Mouse (Mus musculus) c-Kit-negative CD71-positive TER-119-positive erythroid progenitor cells, embryonic 14.5 days (primary cell): Measurements from ENCODE around the gene Adssl1.

ENCODE experiments used
- DNase-seq: peaks from one replicate; pipeline ENCODE4 v3.0.0-alpha.2; 2013; ENCODE audit warnings: low read depth, low spot score

The Adssl1 gene

DNA sequence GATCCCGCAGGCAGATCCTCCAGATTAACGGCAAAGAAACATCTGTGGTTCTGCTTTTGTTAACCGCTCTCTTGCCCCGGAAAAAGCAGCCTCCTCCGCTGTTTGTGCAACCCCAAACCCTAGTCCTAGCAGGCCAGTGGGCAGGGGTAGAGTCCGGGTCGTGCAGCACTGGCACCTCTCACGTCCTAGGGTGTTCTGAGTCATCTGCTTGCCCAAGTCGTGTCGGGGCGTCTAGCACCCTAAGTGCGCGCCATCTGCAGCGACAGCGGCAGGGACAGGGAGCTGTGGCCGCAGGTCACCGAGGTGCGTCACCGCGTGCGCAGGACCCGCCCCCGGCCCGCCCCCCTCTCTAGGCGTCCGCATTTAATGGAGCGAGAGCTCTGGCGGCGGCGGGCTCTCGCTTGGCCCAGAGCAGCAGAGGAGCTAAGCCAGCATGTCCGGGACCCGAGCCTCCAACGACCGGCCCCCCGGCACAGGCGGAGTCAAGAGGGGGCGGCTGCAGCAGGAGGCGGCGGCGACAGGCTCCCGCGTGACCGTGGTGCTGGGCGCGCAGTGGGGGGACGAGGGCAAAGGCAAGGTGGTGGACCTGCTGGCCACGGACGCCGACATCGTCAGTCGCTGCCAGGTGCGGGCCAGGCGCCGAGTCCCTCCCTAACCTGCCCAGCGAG is at the start of gene Adssl1:
TSS of gene Adssl1 (plus strand) at position 360 of the 668 bp plus-strand sequence.
- DNase-seq: no peak

DNA sequence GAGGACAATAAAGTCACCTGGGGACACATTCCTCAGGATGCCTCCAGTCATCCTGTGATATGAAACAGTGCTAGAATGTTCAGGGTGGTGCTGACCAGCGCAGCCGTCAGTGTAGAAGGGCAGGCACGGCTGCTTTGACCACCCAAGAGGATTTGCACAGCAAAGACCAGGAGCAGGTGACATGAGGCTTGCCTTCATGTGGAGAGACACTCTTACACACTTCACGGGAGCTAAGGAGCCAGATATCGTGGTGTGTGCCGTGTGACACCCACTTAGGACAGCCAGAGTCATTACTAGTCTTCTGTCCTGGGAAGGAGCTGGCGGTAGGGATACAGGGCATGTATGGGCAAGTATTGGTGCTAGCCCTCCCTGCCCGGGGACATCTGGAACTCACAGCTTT is 49.7 kb upstream of the Adssl1 start:
- DNase-seq: no peak

DNA sequence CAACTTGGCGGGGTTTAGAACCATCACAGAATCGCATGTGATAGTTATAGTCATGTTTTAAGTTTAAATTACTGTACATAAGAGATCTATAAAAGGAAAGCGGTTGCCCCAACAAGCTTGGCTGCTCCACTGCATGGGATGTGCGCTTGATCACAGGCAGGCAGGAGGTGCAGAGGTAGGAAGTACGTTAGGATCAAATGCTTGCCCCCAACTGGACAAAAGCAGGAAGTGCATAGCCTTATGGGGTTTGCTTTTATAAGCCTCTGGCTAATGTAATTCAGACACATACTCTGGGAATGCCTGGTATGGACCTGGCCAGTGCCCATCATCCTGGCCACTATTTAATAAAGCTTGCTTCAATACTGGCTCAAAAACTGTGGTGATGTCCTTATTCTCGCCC is 48.8 kb upstream of the Adssl1 start:
- no peak for DNase-seq

DNA sequence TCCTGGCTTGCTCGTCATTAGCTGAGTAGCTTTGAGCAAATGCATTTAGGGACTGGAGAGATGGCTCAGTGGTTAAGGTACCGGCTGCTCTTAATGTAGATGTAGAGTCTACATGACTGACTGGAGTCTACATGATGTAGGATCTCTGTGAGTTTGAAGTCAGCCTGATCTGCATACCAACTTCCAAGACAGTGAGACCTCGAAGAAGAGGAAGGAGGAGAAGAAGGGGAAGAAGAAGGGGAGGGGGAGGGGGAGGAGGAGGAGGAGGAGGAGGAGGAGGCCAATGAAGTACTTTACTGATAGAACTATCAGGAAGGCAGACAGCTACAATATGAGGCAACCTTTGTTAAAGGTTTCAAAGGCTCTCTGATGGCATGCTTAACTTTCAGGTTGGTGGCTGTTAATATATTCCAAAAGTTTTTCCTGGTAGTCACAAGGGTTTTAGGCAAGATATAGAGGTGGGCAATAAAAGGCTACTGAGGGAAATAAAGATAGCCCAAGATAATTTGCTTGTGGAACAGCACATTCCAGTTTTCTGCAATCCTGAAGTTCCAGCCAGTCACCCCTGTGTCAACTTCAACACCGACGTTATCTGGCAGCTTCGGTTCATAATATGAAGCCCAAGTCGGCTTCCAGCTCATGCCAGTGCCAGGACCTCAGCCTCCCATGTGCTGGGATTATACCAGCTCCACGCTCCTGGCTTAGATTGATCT is 44.4 kb upstream of the Adssl1 start:
- no peak for DNase-seq

DNA sequence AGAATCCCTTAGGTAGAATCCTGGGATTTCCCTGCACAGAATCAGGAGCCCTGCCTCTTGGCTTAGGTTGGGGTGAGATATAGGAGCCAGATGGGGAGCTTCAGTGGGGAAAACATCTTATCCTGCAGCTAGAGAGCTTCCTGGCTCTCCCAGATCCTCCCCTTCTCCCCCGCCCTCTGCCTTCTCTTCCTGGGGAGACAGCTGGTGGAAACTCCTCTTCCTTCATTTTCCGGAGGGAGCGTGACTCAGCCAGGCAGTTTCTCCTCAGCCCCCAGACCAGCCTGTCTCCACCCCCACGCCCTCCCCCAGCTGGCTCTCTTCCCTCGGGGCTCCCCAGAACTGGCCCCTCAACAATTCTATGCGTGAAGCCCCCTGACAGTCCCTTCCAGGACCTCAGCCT is 43.5 kb upstream of the Adssl1 start:
- no peak for DNase-seq

DNA sequence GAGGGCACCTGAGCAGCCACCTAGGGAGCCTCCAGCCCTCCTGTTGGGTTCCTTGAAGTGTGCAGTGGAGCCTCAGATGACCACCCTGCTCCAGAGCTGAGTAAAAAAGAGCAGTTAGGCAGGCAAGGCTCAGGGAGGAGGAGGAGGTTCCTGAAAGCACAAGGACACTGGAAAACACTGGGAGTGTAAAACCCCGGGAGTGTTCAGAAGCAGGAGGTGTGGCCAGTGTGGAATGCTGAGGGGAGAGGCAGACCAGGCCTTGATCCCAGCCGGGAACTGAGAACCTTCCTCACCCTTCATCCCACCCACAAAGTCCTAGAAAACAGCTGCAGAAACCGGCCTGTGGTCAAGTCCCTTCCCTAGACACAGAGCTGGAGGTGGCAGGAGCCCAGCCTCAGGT is 43.1 kb upstream of the Adssl1 start:
- no peak for DNase-seq

DNA sequence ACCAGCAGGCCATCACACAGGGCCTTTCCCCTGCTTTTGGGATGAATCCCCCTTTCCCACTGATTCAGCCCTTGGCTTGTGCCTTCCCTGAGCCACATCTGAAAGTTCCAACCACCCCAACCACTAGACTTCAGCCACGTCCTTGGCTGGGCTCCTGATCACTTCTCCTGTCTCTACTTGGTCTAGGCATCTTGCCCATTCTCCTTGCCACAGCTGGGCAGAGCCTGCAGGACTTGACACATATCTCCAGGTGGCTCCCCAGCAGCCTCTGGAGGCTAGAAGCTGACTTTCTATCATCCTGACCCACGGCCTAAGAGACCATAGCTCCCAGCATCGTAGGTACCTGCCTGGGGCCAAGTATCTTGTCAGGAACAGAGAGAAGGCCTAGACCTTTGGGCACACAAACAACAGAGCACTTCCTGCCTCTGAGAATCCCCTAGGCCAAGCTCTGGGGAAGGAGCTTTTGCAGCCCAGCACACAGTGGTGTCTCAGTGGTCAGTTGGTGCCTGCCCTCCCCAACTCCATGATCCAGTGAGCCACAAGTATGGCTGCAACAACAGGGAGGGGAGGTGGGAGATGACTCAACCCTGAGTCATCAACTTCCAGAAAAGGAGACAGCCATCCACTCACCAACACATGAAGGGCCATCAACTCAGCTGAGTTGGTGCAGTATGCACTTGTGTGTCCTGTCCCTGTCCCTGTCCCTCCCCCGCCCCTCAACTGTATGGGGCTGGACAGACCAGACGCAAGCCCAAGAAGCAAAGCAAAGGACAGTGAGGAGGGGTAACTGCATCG is 41.4 kb upstream of the Adssl1 start:
- DNase-seq: no peak

DNA sequence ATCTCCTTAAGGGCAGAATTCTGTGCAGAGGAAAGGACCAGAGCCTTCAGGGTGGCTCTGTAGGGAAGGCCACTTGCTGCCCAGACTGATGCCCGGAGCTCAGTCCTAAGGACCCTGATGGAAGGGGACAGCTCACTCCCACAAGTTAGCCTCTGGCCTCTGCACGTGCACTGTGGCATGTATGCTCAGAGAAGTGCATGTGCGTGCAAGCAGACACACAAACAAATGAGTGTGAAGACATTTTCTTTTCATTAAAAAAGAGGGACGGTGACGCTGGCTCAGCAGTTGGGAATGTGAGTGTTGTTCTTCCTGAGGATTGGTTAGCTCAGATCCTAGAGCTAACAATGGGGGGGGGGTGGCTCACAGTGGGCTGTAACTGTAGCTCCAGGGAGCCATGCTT is 40.4 kb upstream of the Adssl1 start:
- no peak for DNase-seq

DNA sequence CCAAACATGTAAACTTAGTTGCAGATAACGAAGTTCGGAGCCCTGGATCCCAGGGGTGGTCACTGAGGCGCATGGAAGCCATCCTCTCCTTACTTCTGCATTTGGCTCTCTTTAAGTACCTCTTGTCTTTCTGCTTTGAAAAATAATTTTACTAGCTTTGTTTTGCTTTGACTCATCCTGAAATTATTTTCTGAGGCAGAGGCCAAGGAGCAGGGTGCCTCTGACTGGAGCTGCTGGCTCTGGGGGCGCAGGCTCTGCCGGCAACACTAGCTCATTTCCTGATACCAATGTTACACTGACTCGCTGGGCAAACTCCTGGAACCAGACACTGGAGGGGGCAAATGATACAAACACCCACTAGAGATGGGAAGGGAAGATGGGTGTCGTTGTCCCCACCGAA is 39.9 kb upstream of the Adssl1 start:
- no peak for DNase-seq

DNA sequence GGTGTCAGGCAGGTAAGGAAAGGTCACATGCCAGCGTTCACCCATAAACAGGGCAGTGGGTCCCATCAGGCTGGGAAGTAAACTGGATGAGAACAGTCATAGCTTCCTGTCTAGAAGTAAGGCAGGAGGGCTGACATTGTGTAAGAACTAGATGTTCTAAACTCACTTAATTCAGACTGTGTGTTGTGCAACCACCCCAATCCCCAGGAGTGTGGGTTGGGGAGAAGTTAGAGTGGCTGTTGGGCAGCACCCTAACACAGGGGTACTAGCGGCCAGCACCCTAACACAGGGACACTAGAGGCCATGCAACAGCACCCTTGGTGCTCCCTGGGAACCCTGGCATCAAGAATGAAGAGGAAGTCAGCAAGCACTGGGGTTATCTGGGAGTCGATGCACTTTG is 38.7 kb upstream of the Adssl1 start:
- DNase-seq: no peak

DNA sequence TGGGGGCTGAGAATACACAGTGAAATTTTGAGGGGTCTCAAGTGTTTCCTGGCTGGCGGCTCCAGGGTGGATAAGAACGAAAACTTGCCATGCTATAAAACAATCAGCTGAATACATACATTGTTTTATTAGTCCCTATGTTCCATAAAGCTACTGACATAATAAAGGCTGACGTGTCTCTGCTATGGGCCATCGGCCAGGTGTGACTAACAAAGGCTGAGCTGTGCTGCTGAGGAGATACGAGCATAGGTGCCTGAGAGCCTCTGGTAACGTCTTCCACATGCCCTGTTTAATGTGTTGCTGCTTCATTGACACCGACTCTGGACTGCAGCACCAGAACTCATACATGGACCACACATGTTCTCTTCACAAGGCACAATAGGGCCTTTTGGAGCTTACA is 34.9 kb upstream of the Adssl1 start:
- no peak for DNase-seq

DNA sequence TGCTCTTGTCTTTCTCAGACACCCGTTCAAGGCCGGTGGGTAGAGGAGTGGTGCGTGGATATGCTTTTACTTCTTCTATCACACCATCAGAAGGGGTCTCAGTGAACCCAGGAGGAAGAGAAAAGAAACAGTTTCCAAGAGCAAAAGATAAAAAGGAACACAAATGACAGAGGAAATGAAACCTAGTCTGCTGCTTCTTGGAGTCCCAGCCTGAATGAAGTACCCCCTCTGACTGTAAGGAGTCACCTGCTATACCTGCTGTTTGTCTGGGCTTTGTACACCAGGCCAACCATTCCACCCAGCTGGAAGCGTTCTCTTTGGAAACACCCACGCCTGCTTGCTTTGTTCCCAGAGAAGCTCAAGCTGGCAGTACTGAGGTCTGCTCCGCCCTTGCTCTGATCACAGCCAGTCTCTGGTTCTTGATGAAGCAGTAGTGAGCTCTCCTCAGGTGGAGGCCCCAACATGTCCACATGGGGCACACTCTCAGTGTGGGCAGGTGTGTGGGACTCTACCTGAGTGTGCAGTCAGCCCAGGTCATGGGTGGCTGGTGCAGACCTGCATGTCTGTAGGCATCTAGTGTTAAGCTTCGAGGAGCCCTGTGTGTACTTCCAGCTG is 33.8 kb upstream of the Adssl1 start:
- no peak for DNase-seq

DNA sequence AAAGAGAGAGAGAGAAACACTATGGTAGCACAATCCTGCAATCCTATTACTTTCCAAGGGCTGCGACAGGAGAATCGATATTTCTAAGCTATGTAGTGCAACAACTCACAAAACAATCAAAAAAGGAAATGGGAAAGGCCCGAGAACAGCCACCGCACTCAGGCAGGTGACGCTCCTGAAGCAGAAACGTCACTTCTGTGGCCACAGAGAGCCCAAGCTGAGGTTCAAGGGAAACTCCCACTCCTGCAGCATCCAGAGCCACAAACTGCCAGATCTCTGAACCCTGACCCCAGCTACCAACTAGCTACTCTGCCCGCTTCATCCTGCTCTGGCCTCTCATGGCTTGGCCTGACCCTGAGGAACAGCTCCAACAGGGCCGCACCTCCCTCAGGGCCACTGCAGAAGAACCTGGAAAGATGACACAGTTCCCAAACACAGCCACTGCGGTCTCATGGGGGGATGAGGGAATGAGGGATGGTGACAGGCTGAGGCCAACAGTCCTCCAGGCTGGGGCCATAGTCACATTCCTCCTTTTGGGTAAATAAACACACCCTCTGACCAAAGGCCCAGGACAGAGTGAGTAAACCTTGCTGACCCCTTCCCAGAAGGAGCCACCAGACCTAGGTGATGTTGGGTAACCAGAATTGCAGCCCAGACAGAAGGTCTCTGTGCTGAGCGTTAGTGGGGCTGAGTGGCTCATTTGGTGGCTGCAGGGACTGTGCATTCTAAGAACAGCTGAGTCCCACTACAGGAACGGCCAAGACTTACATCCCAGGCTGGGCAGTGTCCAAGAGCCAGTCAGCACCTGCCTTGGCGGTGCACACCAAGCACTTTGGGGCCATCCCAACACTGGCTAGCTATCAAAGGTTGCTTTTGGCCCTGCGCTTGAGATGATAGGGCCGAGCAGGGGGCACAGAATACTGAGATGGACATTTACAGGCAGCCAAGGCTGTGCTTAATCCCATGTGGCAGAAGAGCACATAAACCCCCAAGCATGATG is 32.4 kb upstream of the Adssl1 start:
- no peak for DNase-seq

DNA sequence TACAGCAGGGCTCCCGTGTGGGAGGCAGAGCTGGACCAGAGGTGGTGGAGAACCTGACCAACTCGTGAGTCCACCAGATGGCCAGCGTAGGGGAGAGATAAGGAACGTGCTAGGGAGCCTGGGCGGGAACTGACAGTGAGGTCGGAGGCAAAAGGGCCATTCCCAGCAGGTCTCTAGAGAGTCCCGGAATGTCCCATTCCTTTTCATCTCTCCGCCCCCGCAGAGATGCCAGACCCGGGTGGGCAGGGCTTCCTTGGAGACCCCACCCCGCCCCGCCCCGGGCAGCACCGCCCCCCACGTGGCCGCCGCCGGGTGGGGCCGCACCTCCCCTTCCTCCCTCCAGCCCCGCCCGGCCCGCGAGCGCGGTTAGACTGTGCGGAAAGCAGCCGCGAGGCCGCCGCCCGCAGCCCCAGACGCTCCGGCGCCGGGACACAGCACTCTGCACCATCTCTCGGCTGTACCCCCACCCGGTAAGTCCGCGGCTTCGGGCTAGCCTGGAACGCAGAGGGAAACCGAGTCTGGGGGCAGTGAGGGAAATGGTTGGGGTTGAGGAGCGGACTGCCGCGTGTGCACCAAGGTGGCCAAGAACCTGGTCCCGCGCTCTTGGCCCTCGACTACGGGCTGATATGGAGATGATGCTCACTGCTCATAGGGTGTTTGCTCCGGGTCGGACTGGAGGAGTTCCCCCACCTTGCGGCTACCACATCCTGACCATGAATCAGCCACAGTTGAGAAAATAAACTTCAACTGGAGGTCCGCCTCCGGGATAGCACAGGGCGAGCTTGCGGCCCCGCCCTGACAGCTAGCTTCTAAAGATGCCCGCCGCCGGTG is 31.2 kb upstream of the Adssl1 start, which contains the start of gene Inf2:
TSS of gene Inf2 (plus strand) at position 359 of the 831 bp plus-strand sequence.
- no peak for DNase-seq

DNA sequence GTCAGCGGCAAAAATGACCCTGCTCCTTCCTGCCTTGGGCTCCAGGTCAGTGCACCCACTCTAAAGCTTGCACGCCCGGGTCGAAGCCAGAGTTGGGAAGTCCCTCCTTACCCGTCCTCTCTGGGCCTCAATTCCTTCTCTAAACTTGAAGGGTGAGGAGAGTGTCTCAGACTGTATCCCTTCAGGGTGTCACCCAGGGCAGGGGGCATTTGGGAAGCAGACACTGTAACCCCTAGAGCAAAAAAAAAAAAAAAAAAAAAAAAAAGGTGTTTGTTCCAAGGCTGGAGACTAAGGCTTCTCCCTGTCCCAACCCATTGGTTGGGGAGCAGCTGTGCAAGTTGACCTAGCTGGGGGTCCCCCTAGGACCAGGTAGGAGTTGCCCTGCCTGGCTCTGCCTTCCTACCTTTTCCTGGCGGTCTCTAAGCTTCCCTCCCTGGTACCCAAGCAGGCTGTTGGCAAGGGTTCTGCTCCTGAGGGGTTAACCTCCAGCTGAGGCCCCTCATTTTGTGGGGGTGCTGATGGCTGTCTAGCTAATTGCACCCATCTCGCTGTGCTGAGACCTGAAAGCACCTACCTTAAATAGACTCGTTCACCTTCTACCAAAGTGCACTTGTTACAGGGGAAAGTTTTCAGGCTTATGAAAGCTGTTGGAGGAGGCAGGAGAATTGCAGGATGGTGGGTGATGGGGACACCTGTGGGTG is 30.2 kb upstream of the Adssl1 start:
- no peak for DNase-seq

DNA sequence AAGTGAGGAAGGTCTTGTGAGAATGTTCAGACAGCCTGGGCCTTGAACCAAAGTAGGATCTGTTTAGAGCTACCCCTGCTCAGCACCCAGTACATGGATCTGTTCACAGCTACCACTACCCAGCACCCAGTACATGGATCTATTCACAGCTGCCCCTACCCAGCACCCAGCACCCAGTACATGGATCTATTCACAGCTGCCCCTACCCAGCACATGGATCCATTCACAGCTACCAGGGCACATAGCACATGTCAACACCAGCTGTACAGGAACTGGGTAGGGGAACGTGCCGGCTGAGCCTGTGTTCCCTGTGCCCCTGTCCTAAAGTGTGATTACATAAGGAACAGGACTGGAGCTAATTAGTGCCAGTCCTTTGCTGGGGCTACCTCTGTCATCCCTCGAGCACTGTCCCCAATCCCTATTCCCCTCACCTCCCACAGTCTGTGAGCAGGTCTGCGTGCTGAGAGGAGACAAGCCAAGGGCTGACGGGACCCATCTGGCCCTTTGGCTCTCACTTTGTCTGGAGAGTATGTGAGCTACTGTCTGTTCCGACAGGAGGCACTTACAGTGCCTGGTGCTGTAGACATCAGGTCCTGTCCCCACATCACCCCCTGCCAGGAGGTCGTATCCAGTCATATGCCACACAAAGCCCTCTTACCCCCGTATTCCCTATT is 29.1 kb upstream of the Adssl1 start:
- DNase-seq: no peak

DNA sequence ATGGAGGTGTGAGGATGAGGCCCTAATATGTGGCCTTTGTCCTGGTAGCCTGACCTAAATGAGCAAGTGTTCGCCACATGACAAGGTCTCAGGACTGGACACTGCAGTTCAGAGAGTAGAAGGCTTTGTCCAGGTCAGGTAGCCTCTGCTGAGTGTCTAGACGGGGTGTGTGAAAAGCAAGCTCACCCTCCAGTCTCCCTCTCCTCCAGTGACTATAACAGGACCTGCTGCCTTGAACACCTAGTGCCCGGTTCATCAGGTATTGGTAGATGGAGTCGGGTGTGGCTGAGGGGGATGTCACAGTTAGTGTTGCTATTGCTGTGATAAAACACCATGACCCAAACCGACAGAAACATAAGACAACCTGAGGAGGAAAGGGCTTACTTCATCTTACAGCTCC is 28.6 kb upstream of the Adssl1 start:
- no peak for DNase-seq

DNA sequence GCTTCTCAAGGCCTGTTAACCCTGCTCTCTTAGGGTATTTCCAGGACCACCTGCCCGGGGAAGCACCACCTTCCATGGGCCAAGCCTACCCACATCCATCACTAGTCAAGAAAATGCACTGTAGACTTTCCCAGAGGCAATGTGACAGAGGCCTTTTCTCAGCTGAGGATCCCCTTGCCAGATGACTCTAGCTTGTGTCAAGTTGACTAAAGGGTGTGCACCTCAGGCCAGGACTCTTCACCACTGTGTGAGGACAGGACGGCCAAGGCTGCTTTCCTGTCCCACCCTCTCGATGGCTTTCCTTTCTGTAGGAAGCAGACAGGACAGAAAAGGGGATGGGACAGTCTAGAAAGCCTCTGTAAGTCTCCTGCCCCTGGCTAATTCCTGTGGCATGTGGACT is 28.1 kb upstream of the Adssl1 start:
- no peak for DNase-seq
